Mouse (Mus musculus): ENCODE measurements around the gene Gm17387. TPM values are rescaled to one million over a fixed set of nuclear protein-coding genes. Genes with fewer than 3 reads are reported as not detected.

Gm17387 gene
- polyA plus RNA-seq, 1 experiment from 2014 or later, result not detected

DNA sequence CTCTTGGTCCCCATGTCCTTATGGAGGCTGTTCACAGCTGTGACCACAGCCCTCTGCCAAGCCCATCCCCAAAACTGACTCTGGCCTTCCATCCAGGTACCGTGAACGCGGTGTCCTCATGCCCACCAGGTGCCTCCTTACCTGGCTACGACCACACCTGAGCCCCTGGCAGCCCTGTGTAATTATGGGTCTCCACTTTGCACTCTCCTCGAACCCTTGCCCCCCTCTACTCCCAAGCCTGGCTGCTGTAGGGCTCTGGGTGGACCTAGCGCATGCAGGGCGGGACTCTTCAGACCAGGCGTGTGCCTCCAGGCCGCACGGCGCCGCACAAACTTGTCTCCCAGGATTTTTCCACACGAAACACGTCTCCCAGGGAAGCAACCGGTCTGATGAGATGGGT is 48.9 kb downstream of the Gm17387 start, which contains the start of gene Pkp3:
Gene Pkp3 (plus strand): TSS at position 378 of the 400 bp plus-strand sequence.
- no peak within 1 kb of the TSS for H3K4me2 ChIP-seq (replicated peaks; ENCODE audit: low read depth, low read length)
- no peaks in the 10 kb centered on the region for H3K4me1 ChIP-seq (replicated peaks; ENCODE audit: control insufficient read depth, insufficient read depth, low read length)
- H3K36me3 ChIP-seq (ENCODE audit: control insufficient read depth, insufficient read depth, low read length), result no peaks in the 10 kb centered on the region
- DNase-seq (ENCODE audit: low spot score), result no peak
- ATAC-seq (ENCODE audit: low FRiP score), result no peak
- WGBS, result 94% methylated on average over 15 of the region's 15 CpGs
- H3K9ac ChIP-seq (ENCODE audit: low read depth, low read length), result no peak within 1 kb of the TSS
- H3K9me3 ChIP-seq (ENCODE audit: control insufficient read depth, low read length), result no peaks in the 10 kb centered on the region
- H3K27ac ChIP-seq (ENCODE audit: low read depth, low read length), result no peak within 1 kb of the TSS
- H3K4me3 ChIP-seq (ENCODE audit: low read depth, low read length), result no peak within 1 kb of the TSS
- H3K27me3 ChIP-seq (ENCODE audit: control insufficient read depth, insufficient read depth, low read length), result peaks cover 5% of the 10 kb centered on the region; the same call in 1 of the 2 replicates

- Histone ChIP-seq H3K4me2 (replicated peaks; ENCODE audit: low read depth, low read length) (no peak overlapping the region), H3K9ac (ENCODE audit: low read depth, low read length) (no peak overlapping the region), H3K27me3 (ENCODE audit: control insufficient read depth, insufficient read depth, low read length) (peaks cover 5% of the 10 kb centered on the region; the same call in 1 of the 2 replicates), H3K4me1 (replicated peaks; ENCODE audit: control insufficient read depth, insufficient read depth, low read length) (no peaks in the 10 kb centered on the region), H3K9me3 (ENCODE audit: control insufficient read depth, low read length) (no peaks in the 10 kb centered on the region), H3K4me3 (ENCODE audit: low read depth, low read length) (no peak overlapping the region), H3K36me3 (ENCODE audit: control insufficient read depth, insufficient read depth, low read length) (no peaks in the 10 kb centered on the region), H3K27ac (ENCODE audit: low read depth, low read length) (no peak overlapping the region)
- WGBS, result 81% methylated on average over 4 of the region's 4 CpGs
- no peak for ATAC-seq (ENCODE audit: low FRiP score)
- no peak for DNase-seq (ENCODE audit: low spot score)
These were observed 49.9 kb downstream of the Gm17387 start for GRCm38 (mm10) chr7:141078876-141079275.

Other genes starting within 250 kb of the Gm17387 start
- 0.45 TPM in 1 of 2 replicates, not detected in the other for gene Syce1, start 241.3 kb upstream of the Gm17387 start, polyA plus RNA-seq (2014; fragmentation: Nextera tagmentation; extraction: Ambion mirVana)
- 6.4 and 8.1 TPM in 2 replicates for gene Zfp941, start 207.0 kb upstream of the Gm17387 start, polyA plus RNA-seq (2014; fragmentation: Nextera tagmentation; extraction: Ambion mirVana)
- 0.25 TPM in 1 of 2 replicates, not detected in the other for gene Urah, start 194.1 kb upstream of the Gm17387 start, polyA plus RNA-seq (2014; fragmentation: Nextera tagmentation; extraction: Ambion mirVana)
- gene Scgb1c1, start 183.6 kb upstream of the Gm17387 start, polyA plus RNA-seq (2014; fragmentation: Nextera tagmentation; extraction: Ambion mirVana), result not detected in 2 replicates
- not detected in 2 replicates for gene Odf3, start 181.3 kb upstream of the Gm17387 start, polyA plus RNA-seq (2014; fragmentation: Nextera tagmentation; extraction: Ambion mirVana)
- not detected in 2 replicates for gene Gm45785, start 172.8 kb upstream of the Gm17387 start, polyA plus RNA-seq (2014; fragmentation: Nextera tagmentation; extraction: Ambion mirVana)
- 74.6 and 74.8 TPM in 2 replicates for gene Ric8a, start 172.2 kb upstream of the Gm17387 start, polyA plus RNA-seq (2014; fragmentation: Nextera tagmentation; extraction: Ambion mirVana)
- 24.2 and 28.9 TPM in 2 replicates for gene Bet1l, start 171.6 kb upstream of the Gm17387 start, polyA plus RNA-seq (2014; fragmentation: Nextera tagmentation; extraction: Ambion mirVana)
- gene Psmd13, start 147.2 kb upstream of the Gm17387 start, polyA plus RNA-seq (2014; fragmentation: Nextera tagmentation; extraction: Ambion mirVana), result 182 and 243 TPM in 2 replicates
- gene Sirt3, start 146.8 kb upstream of the Gm17387 start, polyA plus RNA-seq (2014; fragmentation: Nextera tagmentation; extraction: Ambion mirVana), result 21.6 and 23.3 TPM in 2 replicates
- gene Cox8b, start 128.7 kb upstream of the Gm17387 start, polyA plus RNA-seq (2014; fragmentation: Nextera tagmentation; extraction: Ambion mirVana), result 0.86 TPM in 1 of 2 replicates, not detected in the other
- 0.06 and 0.17 TPM in 2 replicates for gene Nlrp6, start 108.2 kb upstream of the Gm17387 start, polyA plus RNA-seq (2014; fragmentation: Nextera tagmentation; extraction: Ambion mirVana)
- gene Pgghg, start 87.7 kb upstream of the Gm17387 start, polyA plus RNA-seq (2014; fragmentation: Nextera tagmentation; extraction: Ambion mirVana), result 9.7 and 10.6 TPM in 2 replicates
- 0.27 and 0.54 TPM in 2 replicates for gene Ifitm5, start 78.8 kb upstream of the Gm17387 start, polyA plus RNA-seq (2014; fragmentation: Nextera tagmentation; extraction: Ambion mirVana)
- not detected in 2 replicates for gene Gm45717, start 73.2 kb upstream of the Gm17387 start, polyA plus RNA-seq (2014; fragmentation: Nextera tagmentation; extraction: Ambion mirVana)
- gene Ifitm2, start 73.1 kb upstream of the Gm17387 start, polyA plus RNA-seq (2014; fragmentation: Nextera tagmentation; extraction: Ambion mirVana), result 290 and 308 TPM in 2 replicates
- 6.9 and 7.8 TPM in 2 replicates for gene Ifitm1, start 61.9 kb upstream of the Gm17387 start, polyA plus RNA-seq (2014; fragmentation: Nextera tagmentation; extraction: Ambion mirVana)
- gene Ifitm3, start 18.4 kb upstream of the Gm17387 start, polyA plus RNA-seq (2014; fragmentation: Nextera tagmentation; extraction: Ambion mirVana), result 18.6 and 20.6 TPM in 2 replicates
- gene Ifitm6, start 11.2 kb upstream of the Gm17387 start, polyA plus RNA-seq (2014; fragmentation: Nextera tagmentation; extraction: Ambion mirVana), result 0.24 TPM in 1 of 2 replicates, not detected in the other
- 15.1 and 18.1 TPM in 2 replicates for gene B4galnt4, start 32.0 kb downstream of the Gm17387 start, polyA plus RNA-seq (2014; fragmentation: Nextera tagmentation; extraction: Ambion mirVana)
- gene Pkp3, start 49.1 kb downstream of the Gm17387 start, polyA plus RNA-seq (2014; fragmentation: Nextera tagmentation; extraction: Ambion mirVana), result 2.0 and 2.6 TPM in 2 replicates
- gene Sigirr, start 71.4 kb downstream of the Gm17387 start, polyA plus RNA-seq (2014; fragmentation: Nextera tagmentation; extraction: Ambion mirVana), result 1.0 and 2.1 TPM in 2 replicates
- 0.48 and 0.70 TPM in 2 replicates for gene Ano9, start 88.7 kb downstream of the Gm17387 start, polyA plus RNA-seq (2014; fragmentation: Nextera tagmentation; extraction: Ambion mirVana)
- 65.2 and 73.5 TPM in 2 replicates for gene Ptdss2, start 93.3 kb downstream of the Gm17387 start, polyA plus RNA-seq (2014; fragmentation: Nextera tagmentation; extraction: Ambion mirVana)
- 59.6 and 64.4 TPM in 2 replicates for gene Rnh1, start 143.7 kb downstream of the Gm17387 start, polyA plus RNA-seq (2014; fragmentation: Nextera tagmentation; extraction: Ambion mirVana)
- gene Hras, start 164.9 kb downstream of the Gm17387 start, polyA plus RNA-seq (2014; fragmentation: Nextera tagmentation; extraction: Ambion mirVana), result 98.0 and 99.6 TPM in 2 replicates
- gene Lrrc56, start 165.0 kb downstream of the Gm17387 start, polyA plus RNA-seq (2014; fragmentation: Nextera tagmentation; extraction: Ambion mirVana), result 6.2 and 7.8 TPM in 2 replicates
- gene Lmntd2, start 184.9 kb downstream of the Gm17387 start, polyA plus RNA-seq (2014; fragmentation: Nextera tagmentation; extraction: Ambion mirVana), result 2.3 and 3.3 TPM in 2 replicates
- gene Rassf7, start 186.7 kb downstream of the Gm17387 start, polyA plus RNA-seq (2014; fragmentation: Nextera tagmentation; extraction: Ambion mirVana), result 36.4 and 37.8 TPM in 2 replicates
- 67.1 and 78.6 TPM in 2 replicates for gene Phrf1, start 199.7 kb downstream of the Gm17387 start, polyA plus RNA-seq (2014; fragmentation: Nextera tagmentation; extraction: Ambion mirVana)
- gene Irf7, start 237.3 kb downstream of the Gm17387 start, polyA plus RNA-seq (2014; fragmentation: Nextera tagmentation; extraction: Ambion mirVana), result 0.77 and 1.1 TPM in 2 replicates
- gene Cdhr5, start 247.7 kb downstream of the Gm17387 start, polyA plus RNA-seq (2014; fragmentation: Nextera tagmentation; extraction: Ambion mirVana), result not detected in 2 replicates

Data from hindbrain, embryonic 11.5 days (tissue).